Mouse (Mus musculus) neural tube, embryonic 15.5 days (tissue): ENCODE measurements around the gene Nr1d1. TPM values are rescaled to one million over a fixed set of nuclear protein-coding genes. Genes with fewer than 3 reads are reported as not detected.

Experiments used
- ATAC-seq: fragments of 200-750 bp; cut with Nextera tagmentation; 2 replicates; pipeline ENCODE4 v1.8.0; 2017; ENCODE audit warnings: mild to moderate bottlenecking, moderate TSS enrichment, moderate library complexity; ENCODE audit not compliant: low FRiP score
- H3K27ac ChIP-seq: fragments of 300-500 bp; sonication (generic); replicated peaks from 2 replicates; pipeline ENCODE4 v1.5.1; 2015; ENCODE audit warnings: mild to moderate bottlenecking, inconsistent platforms
- H3K27me3 ChIP-seq: fragments of 300-500 bp; sonication (generic); replicated peaks from 2 replicates; pipeline ENCODE4 v1.6.1; 2015; ENCODE audit warnings: inconsistent platforms
- H3K36me3 ChIP-seq: fragments of 300-500 bp; sonication (generic); 2 replicates; pipeline ENCODE4 v1.6.1; 2015; ENCODE audit warnings: inconsistent platforms
- H3K4me1 ChIP-seq: fragments of 300-500 bp; sonication (generic); 2 replicates; pipeline ENCODE4 v1.6.1; 2015; ENCODE audit warnings: inconsistent platforms
- H3K4me2 ChIP-seq: fragments of 300-500 bp; sonication (generic); 2 replicates; pipeline ENCODE4 v1.6.1; 2015; ENCODE audit warnings: inconsistent platforms, mild to moderate bottlenecking, moderate library complexity
- H3K4me3 ChIP-seq: fragments of 300-500 bp; sonication (generic); replicated peaks from 2 replicates; pipeline ENCODE4 v1.5.1; 2015; ENCODE audit warnings: mild to moderate bottlenecking, inconsistent platforms
- H3K9ac ChIP-seq: fragments of 300-500 bp; sonication (generic); replicated peaks from 2 replicates; pipeline ENCODE4 v1.6.1; 2015; ENCODE audit warnings: mild to moderate bottlenecking, inconsistent platforms
- H3K9me3 ChIP-seq: fragments of 300-500 bp; sonication (generic); replicated peaks from 2 replicates; pipeline ENCODE4 v1.6.1; 2016; ENCODE audit warnings: inconsistent platforms
- WGBS: fragments of 180-500 bp; shearing (Covaris S2); methylation state at CpG from one replicate; pipeline ENCODE4 v1.1.7; 2015; ENCODE audit warnings: mixed read lengths; 5-methylcytosine and 5-hydroxymethylcytosine counted together
- polyA plus RNA-seq: library from polyadenylated mRNA; unstranded; fragments of >200 nt; fragmentation: Nextera tagmentation; extraction: Ambion mirVana; gene quantifications from 2 replicates; pipeline ENCODE4 v1.2.1, GENCODE M21; 2015

Gene Nr1d1
- polyA plus RNA-seq, 1 experiment from 2014 or later = 4.0 TPM

GRCm38 (mm10) chr11:98720756-98721155, 54.4 kb downstream of the Nr1d1 start:
- no peak for ATAC-seq
- WGBS = 78% methylated on average over 2 of the region's 2 CpGs
- Histone ChIP-seq H3K4me2 (no peak overlapping the region), H3K27ac (no peak overlapping the region), H3K9me3 (no peaks in the 10 kb centered on the region), H3K36me3 (peaks cover 34% of the 10 kb centered on the region), H3K9ac (no peak overlapping the region), H3K27me3 (no peaks in the 10 kb centered on the region), H3K4me3 (no peak overlapping the region), H3K4me1 (peaks cover 16% of the 10 kb centered on the region)

Other genes starting within 250 kb of the Nr1d1 start
- 0.18 and 1.3 TPM in 2 replicates for gene Ikzf3, start 229.3 kb downstream of the Nr1d1 start, polyA plus RNA-seq
- gene Zpbp2, start 224.2 kb downstream of the Nr1d1 start, polyA plus RNA-seq = 0.45 TPM in 1 of 2 replicates, not detected in the other
- 92.9 and 99.8 TPM in 2 replicates for gene Ormdl3, start 188.0 kb downstream of the Nr1d1 start, polyA plus RNA-seq
- gene Lrrc3c, start 177.0 kb downstream of the Nr1d1 start, polyA plus RNA-seq = not detected in 2 replicates
- 0.42 and 0.79 TPM in 2 replicates for gene Gm12355, start 149.7 kb downstream of the Nr1d1 start, polyA plus RNA-seq
- gene Gsdma3, start 149.0 kb downstream of the Nr1d1 start, polyA plus RNA-seq = not detected in 2 replicates
- gene Gsdma2, start 128.6 kb downstream of the Nr1d1 start, polyA plus RNA-seq = 0.14 and 0.15 TPM in 2 replicates
- 0.06 TPM in 1 of 2 replicates, not detected in the other for gene Gsdma, start 111.0 kb downstream of the Nr1d1 start, polyA plus RNA-seq
- 185 and 191 TPM in 2 replicates for gene Psmd3, start 92.8 kb downstream of the Nr1d1 start, polyA plus RNA-seq
- not detected in 2 replicates for gene Csf3, start 74.1 kb downstream of the Nr1d1 start, polyA plus RNA-seq
- gene Med24, start 45.9 kb downstream of the Nr1d1 start, polyA plus RNA-seq = 59.6 and 60.9 TPM in 2 replicates
- gene Thra, start 34.7 kb downstream of the Nr1d1 start, polyA plus RNA-seq = 104 and 125 TPM in 2 replicates
- 27.5 and 30.1 TPM in 2 replicates for gene Msl1, start 20.2 kb upstream of the Nr1d1 start, polyA plus RNA-seq
- 44.3 and 46.8 TPM in 2 replicates for gene Casc3, start 29.6 kb upstream of the Nr1d1 start, polyA plus RNA-seq
- gene Rapgefl1, start 61.5 kb upstream of the Nr1d1 start, polyA plus RNA-seq = 12.5 and 13.7 TPM in 2 replicates
- 3.9 and 4.8 TPM in 2 replicates for gene Wipf2, start 88.3 kb upstream of the Nr1d1 start, polyA plus RNA-seq
- 3.8 and 12.0 TPM in 2 replicates for gene Cdc6, start 132.5 kb upstream of the Nr1d1 start, polyA plus RNA-seq
- gene Rara, start 152.5 kb upstream of the Nr1d1 start, polyA plus RNA-seq = 17.3 and 19.9 TPM in 2 replicates
- 2.2 and 3.0 TPM in 2 replicates for gene Gjd3, start 207.7 kb upstream of the Nr1d1 start, polyA plus RNA-seq
- gene Top2a, start 248.9 kb upstream of the Nr1d1 start, polyA plus RNA-seq = 25.8 and 71.2 TPM in 2 replicates